Mouse (Mus musculus): ENCODE measurements at regions not wholly inside any gene's neighbourhood (a gene's known extent, or its start where the extent isn't known, plus 50 kb on each side); places are given as distances from the start of the nearest gene placed in this dataset.
A peak's percentile ranks its signal among the peaks of the same experiment; 100 is the strongest.

DNA sequence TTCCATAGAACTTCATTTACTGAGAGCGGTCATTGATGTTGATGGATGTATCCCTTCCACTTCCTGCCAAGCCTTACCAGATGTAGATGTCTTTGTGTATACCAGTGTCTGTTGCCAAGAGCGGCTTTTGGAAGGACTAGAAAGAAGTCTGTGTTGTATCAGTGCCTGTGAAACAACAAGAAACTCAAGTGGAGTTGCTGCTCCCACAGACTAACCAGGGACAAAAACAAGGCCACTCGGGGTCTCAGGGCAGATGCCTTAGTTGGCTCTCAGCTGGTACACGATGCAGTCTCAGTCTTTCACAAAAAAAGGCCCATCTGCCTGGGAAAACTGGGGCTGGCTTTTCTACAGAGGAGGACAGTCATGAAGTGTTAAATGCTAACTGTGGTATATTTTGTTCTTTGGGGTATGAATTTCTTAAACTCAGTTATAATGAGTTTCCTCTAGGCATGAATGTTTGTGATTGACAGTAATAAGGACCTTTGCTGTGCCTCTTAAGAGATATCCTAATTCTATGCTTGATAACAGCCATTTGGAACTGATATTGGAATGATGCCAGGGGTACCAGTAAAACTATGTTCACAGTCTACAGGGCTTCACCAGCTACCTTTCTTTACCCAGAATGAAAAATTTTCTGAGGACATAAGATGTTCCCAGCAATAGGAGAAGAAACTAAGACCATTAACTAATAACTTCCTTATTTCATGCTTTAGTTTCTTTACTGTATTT is 75.6 kb upstream of the Csl start:
- no peak overlapping the region for H3K4me3 ChIP-seq
- H3K27ac ChIP-seq (replicated peaks), result 0 out of 2 replicates have a peak overlapping the region, but pooled peaks have one; percentile 34
- no peak overlapping the region for H3K9ac ChIP-seq
- WGBS, result 44% methylated on average over 4 of the region's 4 CpGs
- H3K27me3 ChIP-seq (replicated peaks), result no peaks in the 10 kb centered on the region
- H3K9me3 ChIP-seq, result no peaks in the 10 kb centered on the region
- no peaks in the 10 kb centered on the region for H3K36me3 ChIP-seq
- peaks cover 12% of the 10 kb centered on the region for H3K4me1 ChIP-seq
- no peak overlapping the region for H3K4me2 ChIP-seq
- no peak for ATAC-seq (ENCODE audit: extremely low read depth, insufficient number of reproducible peaks, low FRiP score, low TSS enrichment)

DNA sequence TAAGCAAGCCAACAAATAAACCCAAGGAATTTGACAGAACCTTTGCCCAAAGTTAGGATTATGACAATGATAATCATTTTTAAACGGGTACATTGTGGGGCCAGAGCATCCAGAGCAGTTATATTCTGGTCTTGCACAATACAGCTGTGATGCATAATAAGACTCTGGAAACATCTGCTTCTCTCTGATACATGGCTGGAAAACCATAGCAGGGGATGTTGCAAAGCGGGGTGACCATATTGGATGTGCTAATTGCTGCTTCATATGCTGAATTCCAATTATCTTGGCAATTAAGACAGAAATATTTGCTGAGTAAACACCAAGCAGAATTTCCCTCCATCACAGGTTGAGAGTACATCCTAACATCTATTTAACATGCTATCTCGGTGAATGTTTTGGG is 70.5 kb upstream of the Csl start:
- Histone ChIP-seq H3K27me3 (replicated peaks) (no peaks in the 10 kb centered on the region), H3K4me3 (no peak overlapping the region), H3K27ac (replicated peaks) (no peak overlapping the region), H3K9ac (no peak overlapping the region), H3K4me2 (no peak overlapping the region), H3K4me1 (peaks cover 6% of the 10 kb centered on the region), H3K36me3 (no peaks in the 10 kb centered on the region), H3K9me3 (no peaks in the 10 kb centered on the region)
- WGBS, result 81% methylated on average over 3 of the region's 3 CpGs
- ATAC-seq (ENCODE audit: extremely low read depth, insufficient number of reproducible peaks, low FRiP score, low TSS enrichment), result no peak

DNA sequence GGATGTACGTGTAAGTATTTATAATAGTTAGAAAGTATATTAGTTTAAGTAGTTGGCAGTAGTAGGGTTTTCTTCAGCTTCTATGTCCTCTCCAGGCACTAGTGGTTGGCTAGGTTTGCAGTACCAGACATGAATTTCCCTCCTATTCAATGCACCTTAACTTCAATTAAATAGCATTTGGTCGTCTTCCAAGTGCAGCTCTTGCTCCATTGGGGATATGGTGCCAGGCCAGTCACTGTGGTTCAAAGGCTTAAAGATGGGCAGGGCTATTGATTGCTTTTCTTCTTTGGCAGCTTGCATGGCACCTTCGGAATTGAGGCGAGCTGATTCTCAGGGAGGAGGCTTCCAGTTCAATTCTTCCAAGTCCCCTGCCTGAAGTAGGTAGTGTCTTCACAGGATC is 68.0 kb upstream of the Csl start:
- no peak overlapping the region for H3K9ac ChIP-seq
- no peak overlapping the region for H3K27ac ChIP-seq (replicated peaks)
- H3K4me3 ChIP-seq, result no peak overlapping the region
- no peaks in the 10 kb centered on the region for H3K9me3 ChIP-seq
- ATAC-seq (ENCODE audit: extremely low read depth, insufficient number of reproducible peaks, low FRiP score, low TSS enrichment), result no peak
- no peaks in the 10 kb centered on the region for H3K36me3 ChIP-seq
- no peaks in the 10 kb centered on the region for H3K27me3 ChIP-seq (replicated peaks)
- no peak overlapping the region for H3K4me2 ChIP-seq
- H3K4me1 ChIP-seq, result no peaks in the 10 kb centered on the region
- WGBS, result 75% methylated on average over 4 of the region's 4 CpGs

DNA sequence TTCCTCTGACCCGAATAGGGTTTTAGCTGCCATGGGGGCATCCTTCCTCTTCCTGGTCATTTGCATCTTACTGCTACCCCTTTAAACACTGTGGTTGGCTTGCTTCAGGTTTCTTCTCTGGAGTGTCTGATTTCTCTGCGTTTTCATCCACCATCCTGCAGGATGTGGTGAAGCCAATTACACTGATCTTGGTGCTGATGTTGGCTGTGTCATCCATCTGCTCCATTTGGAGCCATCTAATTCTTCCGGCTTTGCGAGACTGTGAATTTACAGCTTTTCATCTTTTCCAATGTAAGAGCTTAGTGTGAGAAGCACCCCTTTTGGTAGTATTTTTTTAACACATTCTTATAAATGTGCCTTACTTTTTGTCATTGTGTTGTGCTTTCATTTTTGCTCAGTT is 66.4 kb upstream of the Csl start:
- no peaks in the 10 kb centered on the region for H3K4me1 ChIP-seq
- 77% methylated on average over 4 of the region's 4 CpGs for WGBS
- H3K9me3 ChIP-seq, result no peaks in the 10 kb centered on the region
- no peak overlapping the region for H3K4me3 ChIP-seq
- ATAC-seq (ENCODE audit: extremely low read depth, insufficient number of reproducible peaks, low FRiP score, low TSS enrichment), result no peak
- no peaks in the 10 kb centered on the region for H3K36me3 ChIP-seq
- H3K4me2 ChIP-seq, result no peak overlapping the region
- no peak overlapping the region for H3K9ac ChIP-seq
- no peaks in the 10 kb centered on the region for H3K27me3 ChIP-seq (replicated peaks)
- no peak overlapping the region for H3K27ac ChIP-seq (replicated peaks)

DNA sequence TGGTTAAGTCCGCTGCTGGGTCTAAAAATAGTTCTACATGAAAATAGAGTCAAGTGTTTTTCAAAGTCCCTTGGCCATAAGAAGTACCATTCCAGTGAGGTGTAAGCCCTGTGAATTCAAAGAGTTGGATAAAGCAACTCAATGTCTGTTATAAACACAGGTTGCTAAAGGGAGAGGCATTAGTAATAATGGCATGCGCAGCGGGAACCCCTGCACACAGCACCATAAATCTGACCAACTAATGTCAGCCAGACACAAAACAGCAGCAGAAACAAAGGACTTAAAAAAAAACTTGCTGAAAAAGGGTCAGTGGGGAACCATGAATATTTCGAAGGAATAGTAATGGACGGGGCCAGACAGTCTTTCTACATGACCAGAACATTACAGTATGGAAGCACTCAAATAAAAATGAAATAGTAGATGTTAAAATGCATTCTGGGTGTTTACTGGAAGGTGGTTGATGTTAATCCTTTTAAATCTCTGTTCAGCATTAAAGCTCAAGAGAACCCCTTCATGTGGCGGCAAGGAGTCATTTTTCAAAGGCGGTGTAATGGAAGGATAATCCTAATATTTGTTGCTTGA is 52.7 kb upstream of the Csl start:
- no peak for ATAC-seq (ENCODE audit: extremely low read depth, insufficient number of reproducible peaks, low FRiP score, low TSS enrichment)
- 81% methylated on average over 7 of the region's 7 CpGs for WGBS
- Histone ChIP-seq H3K9ac (no peak overlapping the region), H3K4me2 (no peak overlapping the region), H3K27ac (replicated peaks) (no peak overlapping the region), H3K36me3 (no peaks in the 10 kb centered on the region), H3K9me3 (no peaks in the 10 kb centered on the region), H3K4me1 (no peaks in the 10 kb centered on the region), H3K4me3 (no peak overlapping the region), H3K27me3 (replicated peaks) (no peaks in the 10 kb centered on the region)

DNA sequence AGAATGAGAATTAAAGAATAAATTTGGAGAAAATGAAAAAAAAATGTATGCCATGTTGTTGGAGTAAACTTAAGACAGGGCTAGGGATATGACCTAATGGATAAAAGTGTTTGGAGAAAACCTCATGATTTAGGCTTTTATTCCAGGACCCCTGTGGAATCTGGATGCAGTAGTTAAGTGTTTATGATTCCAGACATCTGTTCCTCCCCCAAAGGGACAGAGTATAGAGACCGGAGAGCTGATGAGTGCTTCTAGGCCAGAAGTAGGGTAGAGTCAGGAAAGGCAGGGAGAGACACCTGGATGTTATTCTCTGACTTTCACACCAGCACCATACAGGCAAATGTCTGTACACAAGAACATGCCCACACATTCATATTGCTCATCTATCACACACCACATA is 52.0 kb upstream of the Csl start:
- Histone ChIP-seq H3K9ac (no peak overlapping the region), H3K4me2 (no peak overlapping the region), H3K4me3 (no peak overlapping the region), H3K27ac (replicated peaks) (no peak overlapping the region), H3K36me3 (no peaks in the 10 kb centered on the region), H3K4me1 (no peaks in the 10 kb centered on the region), H3K9me3 (0 out of 2 replicates have a peak, but pooled peaks cover under 1% of the 10 kb centered on the region), H3K27me3 (replicated peaks) (no peaks in the 10 kb centered on the region)
- ATAC-seq (ENCODE audit: extremely low read depth, insufficient number of reproducible peaks, low FRiP score, low TSS enrichment), result no peak
- WGBS, result 83% methylated on average over 1 of the region's 1 CpGs

Data from heart, embryonic 13.5 days (tissue).